Mouse (Mus musculus) kidney, adult 2 months (tissue): Measurements from ENCODE around the gene Cdca8.

Experiments used
- CTCF ChIP-seq: fragments of 200-500 bp; conservative IDR thresholded peaks from 2 replicates; pipeline ENCODE4 v1.5.1; 2011; ENCODE audit warnings: low read depth, mild to moderate bottlenecking, control low read depth, low read length, moderate library complexity, mixed read lengths; ENCODE audit not compliant: insufficient read depth, insufficient read length
- POLR2A ChIP-seq: fragments of 200-500 bp; IDR thresholded peaks from one replicate; pipeline ENCODE4 v1.6.1; 2011; ENCODE audit warnings: low read depth, low read length, control low read depth

DNA sequence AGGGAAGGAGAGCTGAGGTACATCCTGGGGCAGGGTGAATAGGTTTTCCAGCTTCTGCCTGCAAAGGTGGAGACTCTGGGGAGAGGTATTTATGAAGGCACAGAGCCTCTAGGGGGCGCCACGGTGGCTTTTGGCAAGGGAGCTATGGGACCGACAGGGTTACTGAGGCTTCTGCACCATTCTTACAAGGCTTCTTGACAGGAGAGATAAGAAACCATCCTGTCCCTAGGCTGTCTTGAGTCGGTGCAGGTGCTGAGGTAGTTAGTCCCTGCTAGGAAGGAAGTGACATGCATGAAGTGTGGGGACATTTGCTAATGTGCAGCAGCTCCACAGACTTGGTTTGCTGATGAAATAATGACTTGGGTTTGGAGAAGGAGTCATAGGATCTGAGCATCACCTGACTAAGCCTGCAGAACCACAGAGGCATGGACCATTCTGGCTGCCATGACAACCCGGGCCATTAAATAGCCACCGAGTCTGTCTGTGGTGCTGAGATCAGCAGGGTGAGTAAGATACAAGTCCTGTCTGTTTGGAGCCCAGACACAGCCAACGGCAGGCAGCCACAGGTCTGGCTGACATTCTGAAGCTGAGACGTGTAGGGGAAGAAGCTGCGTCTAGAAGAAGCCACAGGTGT, 44.9 kb upstream of the Cdca8 start:
- TF ChIP-seq POLR2A (no peak), CTCF (peak; percentile 23; the same call in 1 of the 2 replicates)
